Mouse (Mus musculus): ENCODE data around the gene 2410015M20Rik. TPM values are rescaled to one million over a fixed set of nuclear protein-coding genes. Genes with fewer than 3 reads are reported as not detected.
"Not testable (repeated sequence)": the region's sequence is repeated elsewhere in the genome, so short reads cannot be mapped to it uniquely, and the experiment has no call there.

The 2410015M20Rik gene
- polyA plus RNA-seq, 1 experiment from 2014 or later = 143 TPM

- peak; percentile 35 for ATAC-seq (ENCODE audit: insufficient read depth)
- WGBS (ENCODE audit: insufficient replicate concordance) = under 1% methylated on average over 52 of the region's 52 CpGs
Measured at GRCm38 (mm10) chr17:56613236-56613844, 3.8 kb upstream of the 2410015M20Rik start, which contains the start of gene Rpl36. Rpl36 (plus strand) TSS chr17:56613416.

GRCm38 (mm10) chr17:56612565-56612939 is 3.0 kb upstream of the 2410015M20Rik start:
- Histone ChIP-seq H3K27ac (replicated peaks) (peak overlapping the region; percentile 86), H3K4me1 (replicated peaks) (peaks cover 77% of the 10 kb centered on the region), H3K9ac (peak overlapping the region; percentile 40; the same call in 1 of the 2 replicates), H3K36me3 (replicated peaks) (peaks cover 39% of the 10 kb centered on the region), H3K4me3 (replicated peaks) (peak overlapping the region; percentile 41), H3K4me2 (peak overlapping the region; percentile 59)
- H3K27me3 ChIP-seq; H3K9me3 ChIP-seq (replicated peaks); ATAC-seq (ENCODE audit: insufficient read depth): not testable (repeated sequence)
- 58% methylated on average over 10 of the region's 10 CpGs for WGBS (ENCODE audit: insufficient replicate concordance)

More at GRCm38 (mm10) chr17:56613236-56613844, 3.8 kb upstream of the 2410015M20Rik start, which contains the start of gene Rpl36:
- no peaks in the 10 kb centered on the region for H3K9me3 ChIP-seq (replicated peaks)
- peak within 1 kb of the TSS; percentile 75 for H3K4me2 ChIP-seq
- H3K9ac ChIP-seq = peak within 1 kb of the TSS; percentile 66
- H3K4me1 ChIP-seq (replicated peaks) = peaks cover 69% of the 10 kb centered on the region
- H3K36me3 ChIP-seq (replicated peaks) = peaks cover 41% of the 10 kb centered on the region
- no peaks in the 10 kb centered on the region for H3K27me3 ChIP-seq
- H3K27ac ChIP-seq (replicated peaks) = peak within 1 kb of the TSS; percentile 86
- peak within 1 kb of the TSS; percentile 69 for H3K4me3 ChIP-seq (replicated peaks)

GRCm38 (mm10) chr17:56611861-56612564 is 2.4 kb upstream of the 2410015M20Rik start:
- peak overlapping the region; percentile 40; the same call in 1 of the 2 replicates for H3K9ac ChIP-seq
- H3K27ac ChIP-seq (replicated peaks) = peak overlapping the region; percentile 86
- peak overlapping the region; percentile 59 for H3K4me2 ChIP-seq
- peaks cover 79% of the 10 kb centered on the region for H3K4me1 ChIP-seq (replicated peaks)
- peaks cover 38% of the 10 kb centered on the region for H3K36me3 ChIP-seq (replicated peaks)
- H3K27me3 ChIP-seq = no peaks in the 10 kb centered on the region
- WGBS (ENCODE audit: insufficient replicate concordance) = 8% methylated on average over 14 of the region's 14 CpGs
- peak; percentile 10 for ATAC-seq (ENCODE audit: insufficient read depth)
- H3K4me3 ChIP-seq (replicated peaks) = peak overlapping the region; percentile 41
- H3K9me3 ChIP-seq (replicated peaks) = no peaks in the 10 kb centered on the region

- Histone ChIP-seq H3K9ac (no peak overlapping the region), H3K4me1 (replicated peaks) (peaks cover 74% of the 10 kb centered on the region), H3K36me3 (replicated peaks) (peaks cover 38% of the 10 kb centered on the region), H3K27ac (replicated peaks) (peak overlapping the region; percentile 86), H3K9me3 (replicated peaks) (no peaks in the 10 kb centered on the region), H3K27me3 (no peaks in the 10 kb centered on the region), H3K4me3 (replicated peaks) (peak overlapping the region; percentile 41; the same call in 1 of the 2 replicates), H3K4me2 (peak overlapping the region; percentile 59)
- WGBS (ENCODE audit: insufficient replicate concordance) = 79% methylated on average over 2 of the region's 2 CpGs
- ATAC-seq (ENCODE audit: insufficient read depth) = no peak
Measured at GRCm38 (mm10) chr17:56611323-56611722, 1.8 kb upstream of the 2410015M20Rik start.

- Histone ChIP-seq H3K4me1 (replicated peaks) (peaks cover 52% of the 10 kb centered on the region), H3K9me3 (replicated peaks) (no peaks in the 10 kb centered on the region), H3K36me3 (replicated peaks) (peaks cover 43% of the 10 kb centered on the region), H3K9ac (peak overlapping the region; percentile 69), H3K27ac (replicated peaks) (peak overlapping the region; percentile 85), H3K4me2 (peak overlapping the region; percentile 74), H3K27me3 (no peaks in the 10 kb centered on the region), H3K4me3 (replicated peaks) (peak overlapping the region; percentile 66)
- 26% methylated on average over 5 of the region's 5 CpGs for whole genome bisulfite sequencing (ENCODE audit: insufficient replicate concordance)
- no peak for ATAC-seq (ENCODE audit: insufficient read depth)
Measured at GRCm38 (mm10) chr17:56608699-56609098, 872 bp downstream of the 2410015M20Rik start.

GRCm38 (mm10) chr17:56607521-56608062 is 2.0 kb downstream of the 2410015M20Rik start:
- Histone ChIP-seq H3K9me3 (replicated peaks) (no peaks in the 10 kb centered on the region), H3K27ac (replicated peaks) (no peak overlapping the region), H3K27me3 (no peaks in the 10 kb centered on the region), H3K36me3 (replicated peaks) (peaks cover 54% of the 10 kb centered on the region), H3K9ac (no peak overlapping the region), H3K4me3 (replicated peaks) (no peak overlapping the region), H3K4me2 (peak overlapping the region; percentile 74; the same call in 1 of the 2 replicates), H3K4me1 (replicated peaks) (peaks cover 46% of the 10 kb centered on the region)
- 70% methylated on average over 3 of the region's 3 CpGs for WGBS (ENCODE audit: insufficient replicate concordance)
- no peak for ATAC-seq (ENCODE audit: insufficient read depth)

- H3K4me1 ChIP-seq (replicated peaks) = peaks cover 25% of the 10 kb centered on the region
- ATAC-seq (ENCODE audit: insufficient read depth) = no peak
- H3K27ac ChIP-seq (replicated peaks) = no peak overlapping the region
- no peak overlapping the region for H3K9ac ChIP-seq
- H3K36me3 ChIP-seq (replicated peaks) = peaks cover 76% of the 10 kb centered on the region
- H3K9me3 ChIP-seq (replicated peaks) = no peaks in the 10 kb centered on the region
- 89% methylated on average over 9 of the region's 9 CpGs for WGBS (ENCODE audit: insufficient replicate concordance)
- no peak overlapping the region for H3K4me2 ChIP-seq
- H3K27me3 ChIP-seq = no peaks in the 10 kb centered on the region
- no peak overlapping the region for H3K4me3 ChIP-seq (replicated peaks)
Measured at GRCm38 (mm10) chr17:56605431-56605830, 4.1 kb downstream of the 2410015M20Rik start.

GRCm38 (mm10) chr17:56604422-56604821 is 5.1 kb downstream of the 2410015M20Rik start:
- WGBS (ENCODE audit: insufficient replicate concordance) = 85% methylated on average over 3 of the region's 3 CpGs
- Histone ChIP-seq H3K4me2 (no peak overlapping the region), H3K27ac (replicated peaks) (no peak overlapping the region), H3K9ac (no peak overlapping the region), H3K27me3 (no peaks in the 10 kb centered on the region), H3K9me3 (replicated peaks) (no peaks in the 10 kb centered on the region), H3K36me3 (replicated peaks) (peaks cover 86% of the 10 kb centered on the region), H3K4me1 (replicated peaks) (peaks cover 19% of the 10 kb centered on the region), H3K4me3 (replicated peaks) (no peak overlapping the region)
- no peak for ATAC-seq (ENCODE audit: insufficient read depth)

GRCm38 (mm10) chr17:56604070-56604380 is 5.5 kb downstream of the 2410015M20Rik start:
- Histone ChIP-seq H3K4me3 (replicated peaks) (no peak overlapping the region), H3K27me3 (no peaks in the 10 kb centered on the region), H3K9ac (no peak overlapping the region), H3K9me3 (replicated peaks) (no peaks in the 10 kb centered on the region), H3K4me1 (replicated peaks) (peaks cover 16% of the 10 kb centered on the region), H3K36me3 (replicated peaks) (peaks cover 89% of the 10 kb centered on the region), H3K27ac (replicated peaks) (no peak overlapping the region), H3K4me2 (no peak overlapping the region)
- no peak for ATAC-seq (ENCODE audit: insufficient read depth)
- WGBS (ENCODE audit: insufficient replicate concordance) = 86% methylated on average over 9 of the region's 9 CpGs

- ATAC-seq (ENCODE audit: insufficient read depth) = no peak
- Histone ChIP-seq H3K9me3 (replicated peaks) (no peaks in the 10 kb centered on the region), H3K4me3 (replicated peaks) (no peak overlapping the region), H3K4me1 (replicated peaks) (peaks cover 10% of the 10 kb centered on the region), H3K36me3 (replicated peaks) (peaks cover 89% of the 10 kb centered on the region), H3K9ac (no peak overlapping the region), H3K27me3 (no peaks in the 10 kb centered on the region), H3K27ac (replicated peaks) (no peak overlapping the region), H3K4me2 (no peak overlapping the region)
- WGBS (ENCODE audit: insufficient replicate concordance) = 95% methylated on average over 28 of the region's 28 CpGs
Measured at GRCm38 (mm10) chr17:56603186-56604069, 6.1 kb downstream of the 2410015M20Rik start.
